Mouse (Mus musculus): ENCODE measurements around the gene Tex9. TPM values are rescaled to one million over a fixed set of nuclear protein-coding genes. Genes with fewer than 3 reads are reported as not detected.
A peak's percentile ranks its signal among the peaks of the same experiment; 100 is the strongest.

Gene Tex9
- total RNA-seq (2021): 10 to 100 TPM in 1 of 2 experiments, 1 to 10 TPM in 1; 9.5 to 14.8 TPM

DNA sequence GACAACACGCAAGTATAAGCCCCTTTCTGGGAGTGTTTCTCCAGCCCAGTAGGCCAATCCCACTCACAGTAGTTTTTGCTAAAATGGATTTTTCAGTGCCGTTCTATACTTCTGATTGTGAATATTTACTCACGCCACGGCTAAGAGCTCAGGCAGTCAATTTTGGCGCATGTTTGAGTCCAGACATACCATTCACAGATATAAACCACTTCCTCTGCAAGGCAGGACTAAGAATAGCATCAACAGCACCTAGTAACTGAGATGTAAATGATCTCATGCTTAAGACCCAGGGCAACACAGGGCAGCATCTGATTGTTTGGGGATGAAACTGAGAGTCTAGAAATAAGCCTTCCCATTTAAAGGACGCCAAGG, at the start of gene Tex9:
TSS of gene Tex9 (minus strand) at position 19 of the 372 bp plus-strand sequence.
- intact Hi-C loops (cut with DNase I): loop anchor here (2.0 kb wide), 1 partner anchor 39 kb away; no protein-coding TSS in a partner anchor
- DNase-seq (ENCODE audit: low spot score in 2 of 2): no peak

DNA sequence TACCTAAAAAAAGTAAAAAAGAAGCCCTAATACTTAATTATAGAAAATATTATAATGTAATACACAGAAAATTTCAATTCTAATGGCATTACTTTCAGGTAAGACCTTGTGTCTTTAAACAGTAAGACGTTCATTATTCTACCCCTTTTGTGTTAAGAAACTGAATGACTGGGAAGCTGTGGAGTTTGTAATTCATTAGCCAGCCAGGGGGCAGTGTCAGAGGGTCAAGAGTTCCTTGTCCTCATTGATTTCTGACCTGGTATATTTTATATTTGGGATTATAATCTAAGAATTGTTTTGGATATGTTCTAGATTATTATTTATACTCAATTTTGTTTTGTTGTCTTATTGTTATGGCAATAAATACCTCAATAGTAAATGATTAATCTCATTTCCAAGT, 45.1 kb upstream of the Tex9 start:
- intact Hi-C loops (cut with DNase I): no loop called here
- no peak for DNase-seq (ENCODE audit: low spot score in 2 of 2)

DNA sequence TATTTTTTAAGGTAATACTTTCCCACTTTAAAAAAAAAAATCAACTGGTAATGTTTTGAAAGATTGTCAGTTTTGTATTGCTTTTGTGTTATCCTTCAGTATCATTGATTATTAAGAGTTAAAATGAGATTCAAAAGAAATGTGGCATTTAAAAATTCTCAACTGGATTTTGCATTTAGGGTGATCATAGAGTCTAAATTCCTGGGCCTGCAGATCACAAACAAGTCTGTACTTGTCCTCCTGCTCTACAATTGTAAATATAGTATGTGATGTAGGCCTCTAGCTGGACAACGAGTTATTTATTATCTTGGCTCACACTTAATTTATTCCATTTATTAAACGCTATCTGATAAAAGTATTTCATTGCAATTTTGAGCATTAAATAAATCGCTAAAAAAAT, 43.4 kb upstream of the Tex9 start:
- intact Hi-C loops (cut with DNase I): no loop called here
- DNase-seq (ENCODE audit: low spot score in 2 of 2): no peak

DNA sequence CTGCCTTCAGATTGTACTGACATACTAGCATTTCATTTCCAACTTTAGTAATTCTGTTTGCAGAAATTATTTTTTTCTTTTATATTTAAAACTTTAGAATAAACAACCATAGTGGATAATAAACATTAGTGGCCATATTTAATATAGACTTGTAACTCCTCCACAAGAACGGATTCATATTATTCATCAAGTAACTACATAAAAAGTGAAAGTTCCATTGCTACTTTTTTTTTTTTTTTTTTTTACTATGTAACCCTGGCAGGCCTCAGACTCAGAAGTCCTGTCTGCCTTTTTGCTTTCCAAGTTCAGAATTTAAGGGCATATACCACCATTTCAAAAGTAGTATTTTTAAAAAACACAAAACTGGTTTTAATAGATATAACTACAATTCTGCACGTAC, 43.0 kb upstream of the Tex9 start:
- intact Hi-C loops (cut with DNase I): loop anchor here (5.0 kb wide), 2 partner anchors 78 to 127 kb away; partner anchors contain the start of gene Nedd4
- no peak for DNase-seq (ENCODE audit: low spot score in 2 of 2)

DNA sequence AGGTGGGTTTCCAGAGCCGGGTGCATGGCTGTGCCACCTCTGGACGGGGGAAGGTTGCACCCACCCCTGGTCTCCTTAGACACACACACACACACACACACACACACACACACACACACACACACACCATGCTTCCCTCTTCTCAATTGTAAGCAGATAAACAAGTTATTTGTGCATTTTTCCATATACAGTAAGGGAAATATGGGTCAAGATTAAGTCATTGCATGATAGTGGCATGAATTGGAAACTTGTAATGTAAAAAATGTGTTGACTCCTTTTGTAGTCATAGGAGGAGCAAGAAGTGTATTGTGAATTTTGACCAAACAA, 41.0 kb upstream of the Tex9 start:
- DNase-seq (ENCODE audit: low spot score in 2 of 2): no peak
- intact Hi-C loops (cut with DNase I): loop anchor here (5.0 kb wide), 2 partner anchors 76 to 129 kb away; partner anchors contain the start of gene Nedd4

DNA sequence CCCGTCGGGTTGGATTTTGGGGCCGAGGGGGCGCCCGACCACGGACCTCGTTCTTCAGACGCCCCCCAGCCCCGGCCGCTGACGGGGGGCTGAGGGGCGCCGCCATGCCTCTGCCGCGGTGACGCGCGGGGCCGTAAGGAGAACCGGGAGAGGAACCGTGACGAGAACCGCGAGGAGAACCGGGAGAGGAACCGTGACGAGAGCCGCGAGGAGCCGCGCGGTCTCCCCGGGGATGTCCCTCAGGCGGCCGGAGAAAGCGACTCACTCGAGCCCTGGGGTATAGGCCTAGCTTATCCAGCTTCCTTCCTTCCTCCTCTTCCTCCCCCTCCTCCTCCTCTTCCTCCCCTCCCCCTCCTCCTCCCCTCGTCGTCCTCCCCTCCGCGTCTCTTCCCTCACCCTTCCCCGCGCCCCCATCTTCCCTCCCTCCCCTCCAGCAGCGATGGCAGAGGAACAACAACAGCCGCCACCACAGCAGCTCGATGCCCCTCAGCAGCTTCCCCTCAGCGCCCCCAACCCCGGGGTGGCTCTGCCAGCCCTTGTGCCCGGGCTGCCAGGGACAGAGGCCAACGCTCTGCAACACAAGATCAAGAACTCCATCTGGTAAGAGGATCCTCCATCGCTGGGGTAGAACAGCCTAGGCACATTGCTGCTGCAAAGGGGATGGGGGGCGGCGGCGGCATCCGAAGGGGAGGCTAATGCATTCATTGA, 40.5 kb upstream of the Tex9 start:
- intact Hi-C loops (cut with DNase I): loop anchor here (5.0 kb wide), 2 partner anchors 75 to 130 kb away; partner anchors contain the start of gene Nedd4
- DNase-seq (ENCODE audit: low spot score in 2 of 2): peak; percentile 46 to 59

DNA sequence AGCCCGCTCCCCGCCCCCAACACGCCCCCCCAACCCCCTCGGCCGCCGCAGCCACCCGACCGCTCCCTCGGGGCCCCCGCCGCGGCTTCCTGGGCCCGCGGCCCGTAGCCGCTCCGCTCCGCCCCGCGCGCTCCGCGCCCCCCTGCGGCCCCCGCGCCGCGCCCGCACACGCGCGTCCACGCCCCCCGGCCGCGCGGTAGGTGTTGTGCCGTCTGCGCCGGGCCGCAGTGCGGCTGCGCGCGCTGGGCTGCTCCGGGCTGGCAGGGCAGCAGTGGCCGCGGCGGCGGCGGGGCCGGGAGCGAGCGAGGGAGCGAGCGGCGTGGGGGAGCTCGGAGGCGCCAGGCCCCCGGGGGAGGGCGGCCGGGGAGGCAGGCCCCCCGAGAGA, 40.0 kb upstream of the Tex9 start, which contains the start of gene Rfx7:
TSS of gene Rfx7 (plus strand) at position 245 of the 385 bp plus-strand sequence.
- DNase-seq (ENCODE audit: low spot score in 2 of 2): peak; percentile 79 to 86
- intact Hi-C loops (cut with DNase I): loop anchor here (2.0 to 5.0 kb wide), 3 partner anchors 39 to 130 kb away; partner anchors contain the start of genes Nedd4 and Tex9

DNA sequence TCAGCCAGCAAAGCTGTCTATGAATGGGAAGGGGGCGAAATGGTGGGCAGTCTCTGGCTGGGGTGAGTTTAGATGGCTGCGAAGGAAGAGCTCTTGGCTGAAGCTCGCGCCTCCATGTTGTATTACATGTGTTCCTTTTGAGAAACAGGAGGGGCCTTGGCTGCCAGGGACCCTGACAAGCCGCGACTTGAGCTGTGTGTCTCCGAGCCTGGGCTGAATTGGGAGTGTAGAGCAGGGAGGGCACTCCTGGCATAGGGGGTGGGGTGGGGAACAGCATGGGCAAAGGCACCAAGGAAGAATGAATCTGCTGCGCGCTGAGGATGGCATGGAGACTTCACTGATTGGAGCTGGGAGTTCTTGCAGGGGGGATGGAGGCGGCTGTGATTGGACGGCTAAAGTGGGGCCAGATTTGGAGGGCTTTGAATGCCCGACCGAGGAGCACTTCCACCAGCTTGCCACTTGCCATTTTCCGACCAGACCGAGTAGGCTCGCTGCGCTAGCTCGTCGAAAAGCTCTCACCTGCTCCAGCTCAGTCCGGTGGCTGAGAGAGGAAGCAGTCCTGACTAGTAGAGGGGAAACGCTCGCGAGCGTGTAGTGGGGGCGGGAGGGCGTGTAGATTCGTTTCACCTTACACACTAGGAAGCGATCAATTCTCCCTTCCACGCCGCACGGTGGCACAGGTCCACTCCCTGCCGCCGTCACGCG, 39.4 kb upstream of the Tex9 start:
- DNase-seq (ENCODE audit: low spot score in 2 of 2): peak; percentile 85
- intact Hi-C loops (cut with DNase I): loop anchor here (2.0 to 5.0 kb wide), 3 partner anchors 39 to 131 kb away; partner anchors contain the start of genes Nedd4 and Tex9

DNA sequence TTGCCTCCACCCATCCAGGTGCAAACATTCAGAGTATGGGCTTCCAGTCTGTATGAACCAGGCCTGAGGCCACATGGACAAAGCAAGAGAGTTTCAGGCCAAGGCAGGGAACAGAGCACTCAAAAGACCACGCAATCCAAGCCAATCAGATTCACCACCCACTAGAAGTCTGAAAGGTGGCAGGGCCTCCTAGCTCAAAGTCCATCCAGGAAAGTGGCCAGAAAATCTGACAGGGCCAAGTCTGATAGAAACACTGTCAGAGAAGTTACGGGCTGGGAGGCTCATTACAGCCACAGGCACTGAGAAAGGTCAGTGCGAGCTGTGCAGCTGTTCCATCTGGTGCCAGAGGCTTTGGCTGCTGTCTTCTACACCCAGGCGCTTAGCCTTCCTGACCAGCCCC, 38.8 kb upstream of the Tex9 start:
- DNase-seq (ENCODE audit: low spot score in 2 of 2): no peak
- intact Hi-C loops (cut with DNase I): loop anchor here (2.0 to 5.0 kb wide), 3 partner anchors 38 to 131 kb away; partner anchors contain the start of genes Nedd4 and Tex9

DNA sequence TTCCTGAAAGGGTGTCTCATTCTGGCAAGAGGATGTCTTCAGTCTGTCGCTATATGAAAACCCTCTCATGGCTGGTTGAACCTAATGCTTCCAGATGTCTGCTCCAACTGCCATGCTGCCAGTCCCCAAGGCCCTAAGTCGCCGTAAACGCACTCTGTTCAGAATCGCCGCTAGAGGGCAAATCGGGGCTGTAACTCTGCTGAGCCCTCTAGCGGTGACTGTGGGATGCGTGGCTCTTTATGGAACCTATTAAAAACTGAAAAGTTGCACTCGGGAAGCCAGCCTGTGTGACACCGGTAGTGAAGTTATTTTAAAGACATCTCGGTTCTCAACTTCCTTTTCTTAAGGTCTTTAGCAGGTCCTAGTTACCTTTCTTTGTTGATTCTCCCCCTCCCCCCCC, 38.2 kb upstream of the Tex9 start:
- peak; percentile 80 to 83 for DNase-seq (ENCODE audit: low spot score in 2 of 2)
- intact Hi-C loops (cut with DNase I): loop anchor here (2.0 to 5.0 kb wide), 3 partner anchors 37 to 132 kb away; partner anchors contain the start of genes Nedd4 and Tex9

DNA sequence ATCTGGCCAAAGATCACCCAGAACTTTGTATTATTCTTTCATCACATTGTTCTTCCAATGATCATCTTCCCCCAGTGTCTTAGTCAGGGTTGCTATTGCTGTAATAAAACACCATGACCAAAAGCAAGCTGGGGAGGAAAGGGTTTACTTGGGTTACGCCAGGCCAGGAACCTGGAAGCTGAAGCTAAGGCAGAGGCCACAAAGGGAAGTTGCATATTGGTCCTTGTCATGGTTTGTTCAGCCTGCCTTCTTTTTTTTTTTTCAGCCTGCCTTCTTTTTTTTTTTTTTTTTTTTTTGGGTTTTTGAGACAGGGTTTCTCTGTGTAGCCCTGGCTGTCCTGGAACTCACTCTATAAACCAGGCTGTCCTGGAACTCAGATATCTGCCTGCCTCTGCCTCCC, 34.1 kb upstream of the Tex9 start:
- intact Hi-C loops (cut with DNase I): no loop called here

DNA sequence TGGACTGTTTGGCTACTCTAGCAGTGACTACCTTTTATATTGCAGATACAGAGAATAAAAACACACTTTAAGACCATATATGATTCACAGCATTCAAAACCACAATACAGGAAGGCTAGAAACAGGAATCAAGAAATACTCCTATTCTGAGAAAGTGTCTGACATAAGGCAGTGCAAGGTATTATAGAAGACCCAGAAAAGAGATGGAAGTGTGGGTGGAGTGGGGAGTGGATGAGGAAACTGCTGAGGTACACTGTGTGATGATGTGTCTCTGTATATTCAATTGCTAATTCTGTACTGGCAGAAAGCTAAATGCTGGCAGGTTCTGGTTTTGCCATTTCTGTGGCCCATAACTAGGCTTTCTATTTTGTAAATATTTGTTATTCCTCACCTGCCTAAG, 28.8 kb upstream of the Tex9 start:
- DNase-seq (ENCODE audit: low spot score in 2 of 2): no peak
- intact Hi-C loops (cut with DNase I): no loop called here

More for the DNA sequence above, 34.1 kb upstream of the Tex9 start:
- no peak for DNase-seq (ENCODE audit: low spot score in 2 of 2)

DNA sequence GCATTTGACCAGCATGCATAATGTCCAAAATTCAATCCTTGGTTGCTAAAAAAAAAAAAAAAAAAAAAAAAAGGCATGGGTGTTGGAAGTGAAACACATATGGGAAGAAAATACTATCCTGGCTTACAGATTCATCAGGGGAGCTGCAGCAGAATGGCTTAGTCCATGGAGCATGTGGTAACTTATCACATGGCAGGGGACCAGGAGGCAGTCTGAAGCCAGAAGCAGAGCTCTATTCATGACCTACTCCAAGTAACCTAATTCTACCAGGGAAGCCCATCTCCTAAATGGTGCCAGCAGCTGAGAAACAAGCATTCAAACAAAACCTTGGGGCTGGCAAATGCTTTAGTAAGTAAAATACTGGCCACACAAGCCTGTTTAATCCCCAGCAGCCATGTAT, 27.2 kb upstream of the Tex9 start:
- no peak for DNase-seq (ENCODE audit: low spot score in 2 of 2)
- intact Hi-C loops (cut with DNase I): no loop called here

DNA sequence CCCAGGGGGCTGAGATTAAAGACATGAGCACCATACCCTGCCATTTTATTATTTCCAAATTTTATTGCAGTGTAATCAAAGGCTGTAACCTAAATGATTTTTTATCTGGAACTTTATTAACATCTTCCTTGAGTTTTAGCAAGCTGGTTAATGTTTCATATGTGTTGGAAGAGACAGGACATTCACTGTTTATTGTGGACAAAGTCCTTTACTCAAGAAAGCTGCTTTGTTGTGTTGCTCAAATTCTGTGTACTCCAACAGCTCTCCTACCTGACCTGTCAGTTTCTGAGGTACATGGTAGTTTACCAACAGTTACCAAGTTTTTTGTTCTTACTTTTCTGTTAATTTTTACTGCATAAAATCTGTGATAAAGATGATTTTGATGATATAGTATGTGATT, 23.4 kb upstream of the Tex9 start:
- intact Hi-C loops (cut with DNase I): no loop called here
- no peak for DNase-seq (ENCODE audit: low spot score in 2 of 2)

DNA sequence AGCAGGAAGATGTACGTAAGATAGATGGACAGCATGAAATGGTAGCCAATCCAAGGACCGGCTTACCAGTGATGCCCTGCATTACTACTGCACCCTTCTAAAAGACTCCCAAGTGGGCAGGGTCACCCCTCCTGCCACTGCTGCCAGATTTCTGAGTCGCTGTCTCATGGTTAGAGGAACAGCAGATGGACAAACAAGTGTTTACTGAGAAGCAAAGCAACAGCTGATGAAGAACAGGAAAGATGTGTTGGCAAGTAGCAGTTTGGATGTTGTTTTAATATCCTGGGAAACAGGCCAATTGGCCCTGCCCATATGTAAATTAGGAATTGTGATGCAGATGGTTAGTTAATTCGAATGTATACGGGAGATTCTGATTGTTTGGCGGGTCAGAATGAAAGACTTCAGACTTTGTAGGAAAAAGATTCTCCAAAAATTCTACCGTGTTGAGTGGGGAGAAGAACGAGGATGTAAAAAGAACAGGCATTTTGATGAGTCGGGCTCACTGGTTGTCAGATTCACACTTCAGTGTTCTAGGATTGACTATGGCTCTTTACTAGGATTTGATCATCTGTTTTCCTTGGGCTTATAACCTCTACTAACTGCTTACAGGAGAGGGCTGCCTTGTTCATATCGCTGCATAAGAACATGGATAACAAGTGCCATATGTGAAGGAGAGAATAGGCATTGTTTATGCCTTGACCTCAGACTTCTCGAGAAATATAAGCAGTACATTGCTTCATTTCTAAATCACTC, 20.4 kb upstream of the Tex9 start:
- intact Hi-C loops (cut with DNase I): no loop called here
- DNase-seq (ENCODE audit: low spot score in 2 of 2): no peak

DNA sequence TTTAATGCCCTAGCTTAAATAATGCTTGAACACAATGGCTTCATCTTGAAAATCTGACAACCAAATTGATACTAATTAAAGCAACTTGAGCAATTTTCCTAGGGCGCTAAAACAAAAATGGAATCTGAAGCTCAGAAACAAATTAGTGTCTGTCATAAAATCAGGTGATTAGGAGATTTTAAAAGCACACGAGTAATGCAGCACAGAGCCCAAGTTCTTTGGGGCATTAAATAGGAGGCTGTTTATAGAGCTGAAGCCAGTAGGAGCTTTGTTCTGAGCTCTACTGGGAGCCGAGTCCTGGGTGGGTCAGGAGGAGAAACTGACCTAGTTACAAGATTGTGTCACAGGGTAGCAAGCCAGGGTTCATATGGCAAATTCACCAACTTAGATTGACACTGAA, 5.2 kb upstream of the Tex9 start:
- no peak for DNase-seq (ENCODE audit: low spot score in 2 of 2)
- intact Hi-C loops (cut with DNase I): no loop called here

DNA sequence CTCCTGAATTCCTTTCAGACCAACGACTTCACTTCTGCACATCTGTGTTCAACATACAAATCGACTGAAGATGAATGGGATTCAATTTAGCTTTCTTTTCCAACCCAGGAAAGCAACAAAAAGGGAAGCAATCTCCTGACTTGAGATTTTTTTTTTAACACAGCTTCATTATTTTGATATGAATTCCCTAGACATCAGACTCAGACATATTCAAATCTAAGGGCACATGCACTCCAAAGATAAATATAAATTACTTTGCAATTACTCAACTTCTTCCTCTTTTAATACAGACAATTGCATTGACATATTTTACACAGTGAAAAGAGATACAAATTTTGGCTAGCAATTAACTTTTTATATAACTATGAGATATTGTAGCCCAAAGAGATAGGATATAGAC, 4.7 kb upstream of the Tex9 start:
- intact Hi-C loops (cut with DNase I): no loop called here
- no peak for DNase-seq (ENCODE audit: low spot score in 2 of 2)

DNA sequence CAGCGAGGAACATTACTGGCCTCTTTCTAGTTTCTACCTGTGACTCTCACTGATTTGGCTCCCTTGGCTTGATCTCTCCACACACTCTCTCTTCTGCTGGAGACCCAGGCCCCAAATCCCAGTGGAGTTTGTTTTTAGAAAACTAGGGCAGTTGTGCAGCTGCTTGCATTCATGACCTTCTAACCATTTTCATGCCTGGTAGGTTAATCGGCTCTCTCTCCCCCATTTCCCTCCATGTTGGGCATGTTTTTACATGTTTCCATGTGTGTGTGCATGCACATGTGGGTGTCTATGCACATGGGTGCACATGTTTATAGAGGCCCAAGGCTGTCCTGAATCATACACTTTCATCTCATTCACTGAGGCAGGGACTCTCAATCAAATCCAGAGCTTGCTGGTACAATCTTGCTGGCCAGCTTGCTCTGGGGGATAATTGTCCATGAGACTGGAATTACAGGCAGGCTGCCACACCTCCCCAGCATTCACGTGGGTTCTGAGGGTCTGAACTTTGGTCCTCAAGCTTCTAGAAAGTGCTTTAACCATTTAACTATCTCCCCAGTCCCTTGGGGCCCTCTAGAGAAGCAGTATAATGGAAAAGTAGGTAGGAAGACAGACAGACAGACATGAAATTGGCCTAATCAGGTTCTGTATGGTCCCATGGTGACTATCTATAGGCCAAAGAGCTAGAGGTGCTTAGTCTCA, 2.1 kb upstream of the Tex9 start:
- intact Hi-C loops (cut with DNase I): loop anchor here (2.0 kb wide), 1 partner anchor 37 kb away; no protein-coding TSS in a partner anchor
- DNase-seq (ENCODE audit: low spot score in 2 of 2): no peak

DNA sequence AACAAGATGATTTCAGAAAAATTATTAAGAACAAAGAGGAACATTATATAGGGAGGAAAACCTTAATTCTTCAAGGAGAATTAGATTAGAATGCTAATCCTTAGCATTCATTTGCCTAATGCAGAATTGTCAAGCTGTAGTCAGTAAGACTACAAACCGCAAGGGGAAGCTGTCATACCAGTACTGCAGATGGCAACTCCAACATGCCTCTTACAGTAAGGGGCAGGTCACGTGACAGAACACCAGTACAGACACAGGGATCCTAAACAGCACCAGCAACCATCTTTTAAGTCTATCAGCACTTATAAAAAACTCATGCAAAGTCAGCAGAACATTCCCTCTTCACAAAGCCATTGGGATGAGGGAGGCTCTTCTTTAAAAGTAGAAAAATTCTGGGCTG, 1.5 kb upstream of the Tex9 start:
- intact Hi-C loops (cut with DNase I): loop anchor here (2.0 kb wide), 1 partner anchor 37 kb away; no protein-coding TSS in a partner anchor
- no peak for DNase-seq (ENCODE audit: low spot score in 2 of 2)

Data from left cerebral cortex, postnatal 36 days (tissue).